Mouse (Mus musculus): ENCODE results near the gene Fam83c. TPM values are rescaled to one million over a fixed set of nuclear protein-coding genes. Genes with fewer than 3 reads are reported as not detected.

The Fam83c gene
- total and polyA plus RNA-seq, 2 experiments = not detected

DNA sequence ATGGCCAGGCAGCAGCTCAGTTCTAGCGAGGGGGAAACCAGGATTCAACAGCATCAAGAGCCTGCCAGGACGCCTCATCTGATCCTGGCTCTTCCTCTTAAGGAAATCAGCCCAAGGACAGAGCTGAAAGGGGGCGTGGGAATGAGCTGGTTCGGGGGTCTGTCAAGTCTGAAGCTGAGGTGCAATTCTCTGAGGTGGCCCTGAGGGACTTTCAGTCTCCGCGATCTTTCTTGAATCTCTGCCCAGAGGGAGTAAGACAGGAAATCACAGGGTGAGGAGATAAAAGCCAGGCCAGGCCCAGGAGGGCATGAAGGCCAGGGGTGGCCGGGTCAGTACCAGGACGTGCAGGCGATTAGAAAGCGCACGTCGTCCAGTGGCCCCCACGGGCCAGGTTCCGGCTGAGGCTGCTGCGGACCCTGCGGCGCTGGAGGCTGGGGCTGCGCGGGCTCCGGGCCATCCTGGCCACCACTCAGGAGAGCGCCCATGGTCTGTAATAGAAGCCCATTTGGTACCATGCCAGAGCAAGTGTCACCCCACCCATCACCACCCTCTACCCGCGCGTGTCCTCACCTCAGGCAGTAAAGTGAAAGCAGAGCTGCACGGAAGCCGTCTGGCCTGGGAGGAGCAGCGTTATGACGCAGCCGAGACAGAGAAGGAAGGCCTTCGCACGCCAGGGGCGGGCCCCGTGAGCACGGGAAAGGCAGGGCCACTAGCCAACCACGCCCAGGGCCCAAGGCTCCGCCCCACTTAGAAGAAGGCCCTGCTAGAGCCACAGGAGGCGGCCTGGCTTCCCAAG, 15.9 kb downstream of the Fam83c start:
- Histone ChIP-seq H3K4me3 (ENCODE audit: insufficient read depth, low read depth, low read length) (peak overlapping the region; percentile 64), H3K4me1 (ENCODE audit: control insufficient read depth, insufficient read depth, low read length) (peaks cover 18% of the 10 kb centered on the region), H3K36me3 (ENCODE audit: control insufficient read depth, insufficient read depth, low read length) (peaks cover 20% of the 10 kb centered on the region; the same call in 1 of the 2 replicates), H3K27ac (replicated peaks; ENCODE audit: insufficient read depth, low read depth, low read length) (peak overlapping the region; percentile 73), H3K79me2 (ENCODE audit: control insufficient read depth, insufficient read depth, low read length) (no peaks in the 10 kb centered on the region), H3K9ac (ENCODE audit: low read depth, low read length) (peak overlapping the region; percentile 74), H3K27me3 (ENCODE audit: control insufficient read depth, insufficient read depth, low read length) (no peaks in the 10 kb centered on the region)
- no peak for TF ChIP-seq CTCF (IDR thresholded peaks at IDR 0.05; ENCODE audit: low read depth, low read length)
- peak; percentile 87 for TF ChIP-seq POLR2A (IDR thresholded peaks at IDR 0.05; ENCODE audit: extremely low read depth, insufficient read depth, low read length)
- DNase-seq (ENCODE audit: extremely low read depth, low read depth, low spot score) = peak; percentile 88
- under 1% methylated on average over 37 of the region's 37 CpGs for WGBS

- H3K9ac ChIP-seq (ENCODE audit: low read depth, low read length) = no peak overlapping the region
- H3K27ac ChIP-seq (replicated peaks; ENCODE audit: insufficient read depth, low read depth, low read length) = no peak overlapping the region; the same call in 1 of the 2 replicates
- peak; percentile 69 for DNase-seq (ENCODE audit: extremely low read depth, low read depth, low spot score)
- H3K79me2 ChIP-seq (ENCODE audit: control insufficient read depth, insufficient read depth, low read length) = no peaks in the 10 kb centered on the region
- TF ChIP-seq POLR2A (IDR thresholded peaks at IDR 0.05; ENCODE audit: extremely low read depth, insufficient read depth, low read length) (no peak), CTCF (IDR thresholded peaks at IDR 0.05; ENCODE audit: low read depth, low read length) (no peak)
- peaks cover 18% of the 10 kb centered on the region for H3K4me1 ChIP-seq (ENCODE audit: control insufficient read depth, insufficient read depth, low read length)
- no peak overlapping the region for H3K4me3 ChIP-seq (ENCODE audit: insufficient read depth, low read depth, low read length)
- H3K36me3 ChIP-seq (ENCODE audit: control insufficient read depth, insufficient read depth, low read length) = peaks cover 14% of the 10 kb centered on the region; the same call in 1 of the 2 replicates
- 48% methylated on average over 10 of the region's 10 CpGs for WGBS
- H3K27me3 ChIP-seq (ENCODE audit: control insufficient read depth, insufficient read depth, low read length) = no peaks in the 10 kb centered on the region
Measured at GRCm38 (mm10) chr2:155817301-155818245, 17.1 kb downstream of the Fam83c start.

- Histone ChIP-seq H3K9ac (ENCODE audit: low read depth, low read length) (no peak overlapping the region), H3K36me3 (ENCODE audit: control insufficient read depth, insufficient read depth, low read length) (peaks cover 7% of the 10 kb centered on the region; the same call in 1 of the 2 replicates), H3K4me3 (ENCODE audit: insufficient read depth, low read depth, low read length) (no peak overlapping the region), H3K4me1 (ENCODE audit: control insufficient read depth, insufficient read depth, low read length) (peaks cover 18% of the 10 kb centered on the region), H3K27ac (replicated peaks; ENCODE audit: insufficient read depth, low read depth, low read length) (no peak overlapping the region), H3K27me3 (ENCODE audit: control insufficient read depth, insufficient read depth, low read length) (no peaks in the 10 kb centered on the region), H3K79me2 (ENCODE audit: control insufficient read depth, insufficient read depth, low read length) (no peaks in the 10 kb centered on the region)
- DNase-seq (ENCODE audit: extremely low read depth, low read depth, low spot score) = no peak
- WGBS = 100% methylated on average over 1 of the region's 1 CpGs
- TF ChIP-seq CTCF (IDR thresholded peaks at IDR 0.05; ENCODE audit: low read depth, low read length) (no peak), POLR2A (IDR thresholded peaks at IDR 0.05; ENCODE audit: extremely low read depth, insufficient read depth, low read length) (no peak)
Measured at GRCm38 (mm10) chr2:155816179-155816578, 18.5 kb downstream of the Fam83c start.

DNA sequence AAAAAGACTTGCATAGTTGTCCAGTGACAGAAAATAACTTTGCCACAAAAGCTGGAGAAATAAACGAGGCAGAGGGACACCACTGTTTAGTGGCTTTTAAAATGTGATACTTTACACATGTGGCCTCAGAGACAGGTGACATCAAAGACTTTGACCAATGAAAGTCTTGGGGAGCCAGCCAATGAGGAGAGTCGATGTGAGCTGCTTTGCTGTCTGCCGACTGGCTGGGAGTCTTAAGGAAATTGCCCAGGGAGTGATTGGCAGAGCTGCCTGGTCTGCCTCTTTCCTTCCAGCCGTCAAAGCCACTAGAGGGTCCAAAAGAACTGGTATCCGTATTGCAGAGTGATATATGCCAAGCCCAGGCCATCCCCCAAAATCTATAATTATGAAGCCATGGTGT, 19.8 kb downstream of the Fam83c start:
- peaks cover 12% of the 10 kb centered on the region for H3K4me1 ChIP-seq (ENCODE audit: control insufficient read depth, insufficient read depth, low read length)
- no peaks in the 10 kb centered on the region for H3K36me3 ChIP-seq (ENCODE audit: control insufficient read depth, insufficient read depth, low read length)
- H3K27ac ChIP-seq (replicated peaks; ENCODE audit: insufficient read depth, low read depth, low read length) = no peak overlapping the region
- no peak for DNase-seq (ENCODE audit: extremely low read depth, low read depth, low spot score)
- H3K9ac ChIP-seq (ENCODE audit: low read depth, low read length) = no peak overlapping the region
- TF ChIP-seq CTCF (IDR thresholded peaks at IDR 0.05; ENCODE audit: low read depth, low read length) (no peak), POLR2A (IDR thresholded peaks at IDR 0.05; ENCODE audit: extremely low read depth, insufficient read depth, low read length) (no peak)
- no peaks in the 10 kb centered on the region for H3K27me3 ChIP-seq (ENCODE audit: control insufficient read depth, insufficient read depth, low read length)
- WGBS = 54% methylated on average over 5 of the region's 5 CpGs
- no peaks in the 10 kb centered on the region for H3K79me2 ChIP-seq (ENCODE audit: control insufficient read depth, insufficient read depth, low read length)
- no peak overlapping the region for H3K4me3 ChIP-seq (ENCODE audit: insufficient read depth, low read depth, low read length)

DNA sequence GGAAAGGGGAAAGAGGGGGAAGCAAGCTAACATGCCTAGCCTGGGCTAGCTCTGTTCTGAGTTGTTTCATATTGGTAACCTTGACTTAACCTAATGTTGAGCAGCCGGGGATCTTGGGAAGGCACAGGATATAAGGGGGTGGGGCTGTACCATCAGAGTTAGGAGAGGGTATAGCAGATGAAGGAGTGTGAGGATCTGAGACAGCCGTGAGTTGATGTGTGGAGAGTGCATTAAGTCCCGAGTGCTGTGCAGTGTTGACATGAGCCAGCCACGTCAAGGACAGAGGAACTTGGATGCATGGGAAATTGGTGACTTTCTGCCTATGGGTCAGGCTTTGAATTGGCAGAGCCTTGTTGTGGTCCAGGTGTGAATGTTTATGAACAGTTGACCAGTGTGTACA, 22.0 kb downstream of the Fam83c start:
- no peak overlapping the region for H3K9ac ChIP-seq (ENCODE audit: low read depth, low read length)
- no peaks in the 10 kb centered on the region for H3K79me2 ChIP-seq (ENCODE audit: control insufficient read depth, insufficient read depth, low read length)
- H3K4me1 ChIP-seq (ENCODE audit: control insufficient read depth, insufficient read depth, low read length) = peaks cover under 1% of the 10 kb centered on the region; the same call in 1 of the 2 replicates
- H3K36me3 ChIP-seq (ENCODE audit: control insufficient read depth, insufficient read depth, low read length) = no peaks in the 10 kb centered on the region
- no peak overlapping the region for H3K27ac ChIP-seq (replicated peaks; ENCODE audit: insufficient read depth, low read depth, low read length)
- H3K27me3 ChIP-seq (ENCODE audit: control insufficient read depth, insufficient read depth, low read length) = no peaks in the 10 kb centered on the region
- DNase-seq (ENCODE audit: extremely low read depth, low read depth, low spot score) = no peak
- 76% methylated on average over 4 of the region's 4 CpGs for WGBS
- H3K4me3 ChIP-seq (ENCODE audit: insufficient read depth, low read depth, low read length) = no peak overlapping the region
- TF ChIP-seq CTCF (IDR thresholded peaks at IDR 0.05; ENCODE audit: low read depth, low read length) (no peak), POLR2A (IDR thresholded peaks at IDR 0.05; ENCODE audit: extremely low read depth, insufficient read depth, low read length) (no peak)

All from liver, adult 2 months (tissue).